Comparison of ENCODE assay signal across 8 mouse cellular contexts in genomic region chr6:71989647-71990351, GRCm38 (mm10).
DNase-seq lines count a peak whose midpoint lies in the region; ATAC-seq and TF ChIP-seq lines count a peak whose summit lies in the region.

No protein-coding gene starts in this region.

- H3K9me3 ChIP-seq in hindbrain, embryonic 11.5 days (ENCODE audit: control insufficient read depth, low read length) = no peaks in the 10 kb centered on the region

- no peaks in the 10 kb centered on the region for H3K36me3 ChIP-seq in kidney, adult 2 months (ENCODE audit: control insufficient read depth, insufficient read depth, low read length)
- no peaks in the 10 kb centered on the region for H3K36me3 ChIP-seq in hindbrain, embryonic 11.5 days (ENCODE audit: control insufficient read depth, insufficient read depth, low read length)

- peak overlapping the region; percentile 35; the same call in 1 of the 2 replicates for H3K27ac ChIP-seq in kidney, adult 2 months (ENCODE audit: insufficient read depth, low read depth, low read length)
- peak overlapping the region; percentile 47; the same call in 1 of the 2 replicates for H3K27ac ChIP-seq in hindbrain, embryonic 11.5 days (ENCODE audit: low read depth, low read length)

- no peak overlapping the region for H3K9ac ChIP-seq in hindbrain, embryonic 11.5 days (ENCODE audit: low read depth, low read length)

- H3K4me2 ChIP-seq in hindbrain, embryonic 11.5 days (replicated peaks; ENCODE audit: low read depth, low read length) = no peak overlapping the region

- 42% methylated on average over 8 of the region's 8 CpGs for WGBS in kidney, adult 2 months
- 55% methylated on average over 8 of the region's 8 CpGs for WGBS in hindbrain, embryonic 11.5 days

- no peak for ATAC-seq in hindbrain, embryonic 11.5 days (ENCODE audit: low FRiP score)

- peak; percentile 28 for DNase-seq in kidney, adult 2 months
- no peak for DNase-seq in kidney, adult 8-10 months
- peak; percentile 81 for DNase-seq in embryo, embryonic 10.5 days (ENCODE audit: low spot score)
- DNase-seq in hindbrain, embryonic 11.5 days (ENCODE audit: low spot score) = no peak
- peak; percentile 28 for DNase-seq in lung, postnatal 14 days
- DNase-seq in ovary, adult 18-20 months (ENCODE audit: low spot score) = no peak
- no peak for DNase-seq in layer of hippocampus, adult 9-10 months (ENCODE audit: low spot score)
- no peak for DNase-seq in thymus, postnatal 10 days (ENCODE audit: low spot score in 2 of 2)

- no peak for TF ChIP-seq CTCF in kidney, adult 2 months (conservative IDR thresholded peaks at IDR 0.05; ENCODE audit: insufficient read depth, insufficient read length, low read depth, low read length)

- no peak overlapping the region for H3K4me3 ChIP-seq in kidney, adult 2 months (ENCODE audit: insufficient read depth, low read depth, low read length)
- no peak overlapping the region for H3K4me3 ChIP-seq in hindbrain, embryonic 11.5 days (ENCODE audit: low read depth, low read length)

- no peaks in the 10 kb centered on the region for H3K27me3 ChIP-seq in kidney, adult 2 months (replicated peaks; ENCODE audit: control insufficient read depth, insufficient read depth, low read length)
- no peaks in the 10 kb centered on the region for H3K27me3 ChIP-seq in hindbrain, embryonic 11.5 days (ENCODE audit: control insufficient read depth, insufficient read depth, low read length)

- TF ChIP-seq POLR2A in kidney, adult 2 months (IDR thresholded peaks at IDR 0.05; ENCODE audit: low read depth, low read length) = no peak

- H3K4me1 ChIP-seq in kidney, adult 2 months (ENCODE audit: control insufficient read depth, insufficient read depth, low read length) = no peaks in the 10 kb centered on the region
- no peaks in the 10 kb centered on the region for H3K4me1 ChIP-seq in hindbrain, embryonic 11.5 days (replicated peaks; ENCODE audit: control insufficient read depth, insufficient read depth, low read length)

Comparison
In these comparisons a context has a peak if more than half of its experiments do, and no peak if none do; other contexts are left out.
1. DNase-seq: peak in kidney, adult 2 months (single experiment), embryo, embryonic 10.5 days (single experiment) and lung, postnatal 14 days (single experiment); none in kidney, adult 8-10 months (0 of 2), hindbrain, embryonic 11.5 days (single experiment), ovary, adult 18-20 months (single experiment), layer of hippocampus, adult 9-10 months (single experiment) and thymus, postnatal 10 days (0 of 2).